Mouse (Mus musculus) intestine, postnatal 0 days (tissue): Measurements from ENCODE around the gene Ltb. TPM values are rescaled to one million over a fixed set of nuclear protein-coding genes. Genes with fewer than 3 reads are reported as not detected.
A peak's percentile ranks its signal among the peaks of the same experiment; 100 is the strongest.

Experiments
- ATAC-seq: fragments of 200-750 bp; cut with Nextera tagmentation; 2 replicates; pipeline ENCODE4 v1.8.0; 2017; ENCODE audit warnings: mild to moderate bottlenecking, moderate TSS enrichment, moderate library complexity
- H3K27ac ChIP-seq: fragments of 300-500 bp; sonication (generic); 2 replicates; pipeline ENCODE4 v1.5.1; 2014; ENCODE audit warnings: mild to moderate bottlenecking, low read depth, low read length, moderate library complexity
- H3K27me3 ChIP-seq: fragments of 300-500 bp; sonication (generic); replicated peaks from 2 replicates; pipeline ENCODE4 v1.6.1; 2014; ENCODE audit warnings: low read length, mixed read lengths; ENCODE audit not compliant: control insufficient read depth, insufficient read depth
- H3K36me3 ChIP-seq: fragments of 300-500 bp; sonication (generic); 2 replicates; pipeline ENCODE4 v1.6.1; 2014; ENCODE audit warnings: mild to moderate bottlenecking, moderate library complexity; ENCODE audit not compliant: control insufficient read depth, insufficient read depth
- H3K4me1 ChIP-seq: fragments of 300-500 bp; sonication (generic); replicated peaks from 2 replicates; pipeline ENCODE4 v1.6.1; 2014; ENCODE audit warnings: antibody characterized with exemption, low read length, mixed read lengths; ENCODE audit not compliant: control insufficient read depth, insufficient read depth
- H3K4me2 ChIP-seq: fragments of 300-500 bp; sonication (generic); replicated peaks from 2 replicates; pipeline ENCODE4 v1.6.1; 2014; ENCODE audit warnings: low read depth, mild to moderate bottlenecking, moderate library complexity
- H3K4me3 ChIP-seq: fragments of 300-500 bp; sonication (generic); 2 replicates; pipeline ENCODE4 v1.5.1; 2014; ENCODE audit warnings: low read depth, low read length
- H3K9ac ChIP-seq: fragments of 300-500 bp; sonication (generic); 2 replicates; pipeline ENCODE4 v1.6.1; 2014; ENCODE audit warnings: mild to moderate bottlenecking, low read depth, low read length
- H3K9me3 ChIP-seq: fragments of 300-500 bp; sonication (generic); 2 replicates; pipeline ENCODE4 v1.6.1; 2016; ENCODE audit warnings: mixed run types; ENCODE audit not compliant: control insufficient read depth
- CTCF ChIP-seq: sonication (generic); IDR thresholded peaks from 2 replicates; pipeline ENCODE4 v1.5.1; 2016; ENCODE audit warnings: low read depth, mild to moderate bottlenecking, control low read depth, antibody characterized with exemption, moderate library complexity
- WGBS: fragments of 180-500 bp; shearing (Covaris S2); extraction: QIAGEN DNeasy Blood & Tissue Kit; methylation state at CpG from one replicate; pipeline ENCODE4 v1.1.7; 2014; 5-methylcytosine and 5-hydroxymethylcytosine counted together
- polyA plus RNA-seq: library from polyadenylated mRNA; unstranded; fragments of >200 nt; fragmentation: Nextera tagmentation; extraction: Ambion mirVana; gene quantifications from 2 replicates; pipeline ENCODE4 v1.2.1, GENCODE M21; 2015

The Ltb gene
- polyA plus RNA-seq = 1.7 and 2.4 TPM in 2 replicates

DNA sequence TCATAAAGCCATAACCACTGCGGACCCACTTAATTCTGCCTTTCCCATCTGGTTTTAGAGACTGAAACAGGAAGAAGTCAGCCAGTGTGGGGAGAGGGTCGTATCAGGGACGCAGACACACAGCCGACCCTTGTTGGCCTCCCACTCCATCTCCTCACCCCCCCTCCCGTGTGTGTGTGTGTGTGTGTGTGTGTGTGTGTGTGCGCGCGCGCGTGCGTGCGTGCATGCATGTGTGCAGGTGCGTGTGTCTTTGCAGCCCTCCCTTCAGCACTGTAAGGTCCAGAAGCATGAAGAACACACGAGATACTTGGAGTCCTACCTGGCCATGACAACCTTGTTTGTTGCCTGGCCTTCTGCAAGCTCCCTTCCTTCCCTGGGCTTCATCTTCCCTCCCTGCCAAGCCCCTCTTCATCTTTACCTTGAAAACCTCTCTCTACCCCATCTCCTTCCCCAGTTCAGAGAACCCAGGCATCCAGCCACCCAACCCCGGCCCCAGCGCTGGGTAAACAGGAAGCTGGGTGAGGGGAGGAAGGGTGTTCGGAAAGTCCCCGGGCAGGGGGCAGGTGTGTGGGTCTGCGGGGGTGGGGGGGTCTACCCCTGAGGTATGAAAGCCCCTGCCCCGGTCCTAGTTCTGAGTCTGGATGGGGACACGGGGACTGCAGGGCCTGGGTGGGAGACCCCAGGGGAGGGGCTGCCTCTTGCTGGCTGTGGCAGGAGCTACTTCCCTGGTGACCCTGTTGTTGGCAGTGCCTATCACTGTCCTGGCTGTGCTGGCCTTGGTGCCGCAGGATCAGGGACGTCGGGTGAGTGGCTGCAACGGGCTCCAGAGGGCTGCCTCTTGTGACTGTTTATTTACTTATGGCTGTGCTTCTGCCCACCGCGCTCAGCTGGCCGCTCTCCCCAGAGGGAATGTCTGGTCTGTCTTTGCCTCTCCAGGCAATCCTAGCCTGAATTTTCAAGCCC lies at the start of gene Ltb:
Gene Ltb, plus strand, starts transcription at position 559 of the 963 bp plus-strand sequence.
- Histone ChIP-seq H3K4me3 (peak within 1 kb of the TSS; percentile 47; the same call in 1 of the 2 replicates), H3K9me3 (no peaks in the 10 kb centered on the region), H3K27me3 (peaks cover 9% of the 10 kb centered on the region), H3K9ac (no peak within 1 kb of the TSS), H3K27ac (no peak within 1 kb of the TSS), H3K4me2 (peak within 1 kb of the TSS; percentile 95), H3K36me3 (no peaks in the 10 kb centered on the region), H3K4me1 (no peaks in the 10 kb centered on the region)
- no peak for TF ChIP-seq CTCF
- no peak for ATAC-seq
- WGBS = 48% methylated on average over 28 of the region's 28 CpGs

DNA sequence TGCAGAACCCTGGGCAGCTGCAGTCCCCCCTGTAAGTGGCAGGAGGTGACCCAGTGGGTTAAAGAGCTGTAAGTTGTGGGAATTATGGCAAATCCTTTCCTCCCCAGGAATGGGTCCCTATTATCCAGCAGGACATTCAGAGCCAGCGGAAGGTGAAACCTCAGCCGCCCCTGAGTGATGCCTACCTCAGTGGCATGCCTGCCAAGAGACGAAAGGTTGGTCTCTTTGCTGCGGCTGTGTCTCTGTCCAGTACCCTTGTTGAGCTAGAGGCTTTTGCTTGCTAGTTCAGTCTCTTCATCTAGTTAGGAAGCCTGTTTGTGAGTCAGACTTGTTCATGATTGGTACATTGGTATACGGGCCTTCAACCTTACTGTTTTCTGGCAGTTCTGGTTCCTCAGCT lies 48.1 kb upstream of the Ltb start:
- H3K4me3 ChIP-seq = no peak overlapping the region
- 75% methylated on average over 5 of the region's 5 CpGs for WGBS
- H3K27ac ChIP-seq = no peak overlapping the region; the same call in 1 of the 2 replicates
- H3K9me3 ChIP-seq = no peaks in the 10 kb centered on the region
- ATAC-seq = no peak
- no peaks in the 10 kb centered on the region for H3K4me1 ChIP-seq
- peaks cover 96% of the 10 kb centered on the region for H3K36me3 ChIP-seq
- H3K9ac ChIP-seq = no peak overlapping the region
- H3K27me3 ChIP-seq = no peaks in the 10 kb centered on the region
- no peak for TF ChIP-seq CTCF
- H3K4me2 ChIP-seq = no peak overlapping the region

DNA sequence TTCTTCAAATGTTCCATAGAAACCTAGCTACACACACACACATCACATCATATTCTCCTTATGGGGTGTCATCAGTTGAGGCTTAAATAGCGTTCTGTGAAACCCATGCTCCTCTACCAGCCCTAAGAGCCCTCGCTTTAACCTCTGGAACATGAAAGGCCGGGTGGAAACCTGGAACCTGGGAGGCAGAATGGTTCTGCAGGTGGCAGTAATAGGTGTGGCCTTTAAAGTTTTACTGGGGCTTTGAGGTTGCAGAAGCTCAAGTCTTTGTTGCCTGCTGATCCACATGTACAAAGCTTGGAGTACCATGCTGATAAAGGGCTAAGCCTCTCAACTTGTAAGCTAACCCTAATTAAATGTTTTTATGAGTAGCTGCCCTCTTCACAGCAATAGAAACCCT lies 46.9 kb upstream of the Ltb start:
- Histone ChIP-seq H3K9me3 (no peaks in the 10 kb centered on the region), H3K27me3 (no peaks in the 10 kb centered on the region), H3K27ac (no peak overlapping the region), H3K36me3 (peaks cover 95% of the 10 kb centered on the region), H3K4me3 (no peak overlapping the region), H3K4me2 (no peak overlapping the region), H3K4me1 (no peaks in the 10 kb centered on the region), H3K9ac (no peak overlapping the region)
- no peak for ATAC-seq
- TF ChIP-seq CTCF = no peak
- 43% methylated on average over 3 of the region's 3 CpGs for WGBS

DNA sequence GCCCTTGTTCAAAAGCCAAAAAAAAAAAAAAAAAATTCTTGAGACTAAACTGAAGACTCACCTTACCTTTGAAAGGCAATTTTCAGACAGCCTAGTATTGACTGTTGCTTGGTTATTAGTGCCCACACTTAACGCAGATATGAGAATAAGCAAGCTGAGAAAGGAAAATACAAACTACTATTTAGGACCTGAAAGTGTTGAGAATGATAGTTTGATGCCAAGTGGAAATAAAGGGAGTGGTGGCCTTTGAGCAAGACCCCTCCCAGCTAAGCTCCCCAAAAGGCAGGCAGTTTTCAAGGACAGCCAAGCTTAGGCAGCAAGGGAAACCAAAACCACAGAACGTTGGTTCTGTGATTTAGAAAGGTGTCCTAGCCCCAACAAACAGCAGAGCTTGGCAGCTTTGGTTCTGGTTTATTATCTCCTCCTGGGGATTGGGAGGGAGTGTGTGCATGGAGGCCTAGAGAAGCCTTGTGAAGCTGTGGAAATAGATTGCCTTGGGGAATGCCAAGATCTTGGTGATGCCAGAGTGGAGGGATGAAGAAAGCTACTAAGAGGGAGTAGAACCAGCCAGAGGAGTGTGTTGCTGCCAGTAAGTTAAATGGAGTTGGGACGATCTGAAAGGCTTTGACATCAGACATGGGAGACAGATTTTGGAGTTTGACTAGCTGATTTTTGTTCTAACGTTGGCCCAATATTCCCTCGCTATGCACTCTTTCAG lies 46.2 kb upstream of the Ltb start:
- Histone ChIP-seq H3K9me3 (no peaks in the 10 kb centered on the region), H3K27ac (peak overlapping the region; percentile 11; the same call in 1 of the 2 replicates), H3K4me2 (no peak overlapping the region), H3K9ac (no peak overlapping the region), H3K27me3 (no peaks in the 10 kb centered on the region), H3K4me1 (no peaks in the 10 kb centered on the region), H3K36me3 (peaks cover 95% of the 10 kb centered on the region), H3K4me3 (no peak overlapping the region)
- no peak for ATAC-seq
- no peak for TF ChIP-seq CTCF
- 65% methylated on average over 5 of the region's 5 CpGs for WGBS

DNA sequence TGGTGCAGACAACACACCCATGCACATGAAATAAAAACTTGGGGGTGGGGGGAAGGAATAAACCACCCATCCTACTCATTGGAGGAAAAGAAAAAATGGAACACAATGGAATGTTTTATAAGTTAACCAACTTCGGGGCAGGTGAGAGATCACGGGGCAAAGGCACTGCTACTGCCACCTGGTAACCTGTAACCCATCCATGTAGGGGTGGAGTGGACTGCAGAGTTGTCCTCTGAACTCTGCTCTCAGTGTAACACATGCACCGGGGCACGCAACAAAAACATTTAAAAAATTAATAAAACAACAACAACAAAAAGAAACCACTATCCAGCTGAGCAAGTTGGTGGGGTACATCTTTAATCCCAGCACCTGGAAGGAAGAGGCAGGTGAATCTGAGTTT lies 42.1 kb upstream of the Ltb start:
- no peak for TF ChIP-seq CTCF
- 93% methylated on average over 4 of the region's 4 CpGs for WGBS

DNA sequence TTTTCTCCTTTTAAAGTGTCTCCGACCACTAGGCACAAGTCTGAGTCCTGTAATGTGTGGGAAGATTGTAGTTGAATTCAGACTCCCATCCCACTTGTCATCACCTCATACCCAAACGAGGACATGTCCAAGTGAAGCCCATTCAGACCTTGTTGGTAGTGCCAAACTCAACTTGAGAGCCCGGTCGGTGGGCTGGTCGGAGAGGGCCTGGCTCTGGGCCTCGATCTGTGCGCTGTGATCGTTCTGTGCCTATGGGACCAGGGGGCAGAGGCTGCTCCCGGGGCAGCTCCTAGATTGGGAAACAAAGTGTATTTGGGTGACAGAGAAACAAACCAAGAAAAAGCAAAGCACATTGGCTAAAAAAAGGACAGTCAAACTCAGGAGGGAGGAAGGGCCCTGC lies 41.2 kb upstream of the Ltb start:
- Histone ChIP-seq H3K4me3 (no peak overlapping the region), H3K4me2 (no peak overlapping the region), H3K27ac (no peak overlapping the region), H3K27me3 (no peaks in the 10 kb centered on the region), H3K4me1 (no peaks in the 10 kb centered on the region), H3K9me3 (no peaks in the 10 kb centered on the region), H3K9ac (no peak overlapping the region), H3K36me3 (peaks cover 96% of the 10 kb centered on the region)
- ATAC-seq = no peak
- WGBS = 87% methylated on average over 9 of the region's 9 CpGs
- no peak for TF ChIP-seq CTCF

More for the DNA sequence above, 42.1 kb upstream of the Ltb start:
- Histone ChIP-seq H3K36me3 (peaks cover 95% of the 10 kb centered on the region), H3K27ac (no peak overlapping the region), H3K4me3 (no peak overlapping the region), H3K4me2 (no peak overlapping the region), H3K4me1 (no peaks in the 10 kb centered on the region), H3K27me3 (no peaks in the 10 kb centered on the region), H3K9me3 (no peaks in the 10 kb centered on the region), H3K9ac (no peak overlapping the region)
- ATAC-seq = no peak
